Mouse (Mus musculus) B cell, adult (primary cell): ENCODE measurements around the gene Scgb1b11. TPM values are rescaled to one million over a fixed set of nuclear protein-coding genes. Genes with fewer than 3 reads are reported as not detected.

Experiments used
- total RNA-seq: library from RNA; stranded (reverse); gene quantifications from 4 replicates; pipeline ENCODE4 v1.2.4, GENCODE M21; 2023; ENCODE audit not compliant: inconsistent age

Gene Scgb1b11
- not detected in 4 replicates for total RNA-seq

GRCm38 (mm10) chr7:32222540-32222939 is at the start of gene Scgb1b11:
TSS of gene Scgb1b11 (plus strand) at chr7:32222840.

GRCm38 (mm10) chr7:32211045-32211444 is 11.6 kb upstream of the Scgb1b11 start, which contains the start of gene Scgb2b11:
TSS of gene Scgb2b11 (minus strand) at chr7:32211145.

Other genes with a start within 250 kb of the Scgb1b11 start
- not detected in 4 replicates for gene Scgb1b10, start 122.0 kb upstream of the Scgb1b11 start, total RNA-seq
- not detected in 4 replicates for gene Scgb2b11, start 11.7 kb upstream of the Scgb1b11 start, total RNA-seq
- gene Scgb2b12, start 104.4 kb downstream of the Scgb1b11 start, total RNA-seq, result not detected in 4 replicates
- not detected in 4 replicates for gene Scgb1b12, start 111.3 kb downstream of the Scgb1b11 start, total RNA-seq
- gene Scgb1b29, start 218.7 kb downstream of the Scgb1b11 start, total RNA-seq, result not detected in 4 replicates